Mouse (Mus musculus): ENCODE data around the gene Efl1.

DNA sequence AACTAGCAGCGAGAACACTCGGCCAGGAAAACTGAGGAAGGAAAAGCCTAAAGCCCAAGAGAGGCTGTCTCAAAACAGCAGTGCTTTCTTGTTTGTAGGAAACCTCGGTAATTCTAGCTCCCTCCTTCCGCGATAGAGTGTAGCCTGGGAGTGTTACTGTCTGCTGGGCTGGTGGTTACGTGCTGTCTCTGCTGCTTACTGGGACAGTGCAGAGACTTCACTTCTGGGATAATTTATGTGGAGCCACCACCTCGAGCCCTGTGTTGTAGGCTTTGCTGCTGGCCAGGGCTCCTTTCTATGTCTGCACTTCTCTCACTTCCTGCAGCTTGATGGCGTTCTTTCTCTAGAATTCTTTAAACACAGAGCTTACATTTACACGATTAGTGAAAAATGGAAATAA, 124.7 kb downstream of the Efl1 start:
- TF ChIP-seq CTCF (IDR thresholded peaks at IDR 0.05; ENCODE audit: borderline replicate concordance, insufficient read depth, low read depth, low read length): no peak
- no peak for TF ChIP-seq POLR2A (IDR thresholded peaks at IDR 0.05; ENCODE audit: borderline replicate concordance, insufficient read depth, low read length)
